Mouse (Mus musculus): ENCODE measurements at regions not wholly inside any gene's neighbourhood (a gene's known extent, or its start where the extent isn't known, plus 50 kb on each side); places are given as distances from the start of the nearest gene placed in this dataset.

DNA sequence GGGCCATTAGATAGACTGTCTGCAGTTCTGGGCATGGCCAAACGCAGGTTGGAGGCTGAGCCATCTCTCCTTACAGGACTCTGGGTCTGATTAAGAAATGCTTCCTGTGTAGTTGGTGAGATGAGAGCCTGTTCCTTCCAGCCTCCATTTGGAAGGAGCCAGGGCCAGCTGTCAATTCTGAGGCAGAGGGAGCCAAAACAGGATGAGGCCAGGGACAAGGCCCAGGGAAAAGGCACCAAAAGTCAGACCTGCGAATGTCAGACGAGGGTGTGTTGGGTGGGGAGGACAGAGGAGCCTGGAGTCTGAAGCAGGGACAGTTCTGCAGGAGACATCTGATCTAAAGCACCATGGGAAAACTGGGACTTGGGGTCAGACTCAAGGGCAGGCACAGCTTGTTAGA lies 335.9 kb upstream of the Trpc7 start:
- Histone ChIP-seq H3K27ac (no peak overlapping the region), H3K36me3 (no peaks in the 10 kb centered on the region), H3K4me3 (no peak overlapping the region), H3K9me3 (replicated peaks) (no peaks in the 10 kb centered on the region), H3K27me3 (ENCODE audit: low read depth, poor library complexity, severe bottlenecking) (peaks cover 4% of the 10 kb centered on the region; the same call in 1 of the 2 replicates), H3K4me1 (peaks cover 8% of the 10 kb centered on the region)
- WGBS: 58% methylated on average over 3 of the region's 3 CpGs
- DNase-seq (ENCODE audit: low spot score): no peak

DNA sequence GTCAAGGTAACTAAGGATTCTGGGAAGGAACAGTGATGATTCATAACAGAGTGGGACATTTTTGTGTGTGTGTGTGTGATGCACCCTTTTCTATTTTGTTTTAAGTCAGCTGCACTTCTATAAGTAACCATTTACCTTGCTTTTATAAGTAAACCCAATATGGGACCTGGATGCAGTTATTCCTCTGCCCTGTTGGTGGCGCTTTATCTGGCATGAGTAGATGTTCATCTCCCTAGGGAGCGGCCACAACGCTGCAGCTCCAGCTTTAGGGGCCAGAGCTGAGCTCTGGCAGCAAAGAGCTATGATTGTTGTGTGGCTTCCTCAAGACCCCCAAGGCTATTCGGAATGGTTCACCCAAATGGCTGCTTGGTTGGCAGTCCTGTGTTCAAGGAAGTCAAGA lies 334.5 kb upstream of the Trpc7 start:
- Histone ChIP-seq H3K27ac (no peak overlapping the region), H3K4me1 (peaks cover 6% of the 10 kb centered on the region), H3K4me3 (no peak overlapping the region), H3K27me3 (ENCODE audit: low read depth, poor library complexity, severe bottlenecking) (peaks cover 4% of the 10 kb centered on the region; the same call in 1 of the 2 replicates), H3K36me3 (no peaks in the 10 kb centered on the region), H3K9me3 (replicated peaks) (no peaks in the 10 kb centered on the region)
- 59% methylated on average over 4 of the region's 4 CpGs for WGBS
- DNase-seq (ENCODE audit: low spot score): no peak

DNA sequence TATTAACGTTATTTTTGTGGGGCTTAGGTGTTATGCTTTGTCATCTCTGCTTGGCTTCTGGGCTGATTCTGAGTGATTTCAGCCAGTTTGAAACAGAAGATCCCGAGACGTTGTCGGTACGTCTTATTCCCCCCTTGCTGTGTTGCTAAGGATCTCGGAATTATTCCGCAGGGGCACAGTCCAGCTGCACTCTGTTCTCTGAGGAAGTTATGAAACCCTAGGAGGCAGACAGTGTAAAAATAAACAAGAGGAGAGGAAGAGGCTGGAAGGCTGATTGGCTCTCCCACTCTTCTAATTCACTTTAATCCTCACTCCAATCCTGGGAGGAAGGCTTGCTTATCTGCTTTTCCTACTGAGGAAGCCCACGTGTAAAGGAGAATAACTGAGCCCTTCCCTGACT lies 325.3 kb upstream of the Trpc7 start:
- H3K36me3 ChIP-seq: no peaks in the 10 kb centered on the region
- DNase-seq (ENCODE audit: low spot score): no peak
- H3K27me3 ChIP-seq (ENCODE audit: low read depth, poor library complexity, severe bottlenecking): no peaks in the 10 kb centered on the region
- 84% methylated on average over 8 of the region's 8 CpGs for WGBS
- H3K4me1 ChIP-seq: no peaks in the 10 kb centered on the region
- no peaks in the 10 kb centered on the region for H3K9me3 ChIP-seq (replicated peaks)
- H3K27ac ChIP-seq: no peak overlapping the region
- H3K4me3 ChIP-seq: no peak overlapping the region

- no peaks in the 10 kb centered on the region for H3K4me1 ChIP-seq
- no peaks in the 10 kb centered on the region for H3K9me3 ChIP-seq (replicated peaks)
- H3K27ac ChIP-seq: no peak overlapping the region
- 35% methylated on average over 7 of the region's 7 CpGs for WGBS
- H3K36me3 ChIP-seq: no peaks in the 10 kb centered on the region
- DNase-seq (ENCODE audit: low spot score): no peak
- no peaks in the 10 kb centered on the region for H3K27me3 ChIP-seq (ENCODE audit: low read depth, poor library complexity, severe bottlenecking)
- H3K4me3 ChIP-seq: no peak overlapping the region
These were observed 320.4 kb upstream of the Trpc7 start for GRCm38 (mm10) chr13:57216161-57216560.

GRCm38 (mm10) chr13:57212251-57212650 lies 316.5 kb upstream of the Trpc7 start:
- Histone ChIP-seq H3K9me3 (replicated peaks) (no peaks in the 10 kb centered on the region), H3K36me3 (no peaks in the 10 kb centered on the region), H3K27me3 (ENCODE audit: low read depth, poor library complexity, severe bottlenecking) (no peaks in the 10 kb centered on the region), H3K27ac (no peak overlapping the region), H3K4me3 (no peak overlapping the region), H3K4me1 (no peaks in the 10 kb centered on the region)
- DNase-seq (ENCODE audit: low spot score): no peak
- WGBS: 87% methylated on average over 1 of the region's 1 CpGs

DNA sequence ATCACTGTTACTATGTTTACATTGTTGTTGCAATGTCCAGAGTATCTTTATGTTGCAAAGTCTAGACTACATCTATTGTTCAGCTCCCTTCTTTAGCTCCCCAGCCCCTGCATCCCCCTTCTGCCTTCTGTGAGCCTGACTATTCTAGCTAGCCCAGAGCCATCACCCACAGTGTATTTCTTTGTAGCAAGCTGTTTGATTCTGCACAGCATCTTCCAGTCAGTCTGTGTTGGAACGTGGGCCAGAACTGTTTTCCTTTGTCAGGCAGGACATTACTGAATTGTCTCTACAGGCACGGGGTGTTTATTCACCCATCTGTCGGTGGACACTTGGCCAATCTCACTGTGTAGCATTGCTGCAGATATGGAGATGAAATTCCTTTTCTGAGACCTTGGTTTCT lies 295.4 kb upstream of the Trpc7 start:
- H3K36me3 ChIP-seq: no peaks in the 10 kb centered on the region
- 83% methylated on average over 3 of the region's 3 CpGs for WGBS
- H3K27me3 ChIP-seq (ENCODE audit: low read depth, poor library complexity, severe bottlenecking): no peaks in the 10 kb centered on the region
- H3K9me3 ChIP-seq (replicated peaks): no peaks in the 10 kb centered on the region
- H3K4me3 ChIP-seq: no peak overlapping the region
- no peak overlapping the region for H3K27ac ChIP-seq
- H3K4me1 ChIP-seq: no peaks in the 10 kb centered on the region
- DNase-seq (ENCODE audit: low spot score): no peak

- Histone ChIP-seq H3K4me3 (no peak overlapping the region), H3K36me3 (no peaks in the 10 kb centered on the region), H3K4me1 (no peaks in the 10 kb centered on the region), H3K27ac (no peak overlapping the region), H3K9me3 (replicated peaks) (no peaks in the 10 kb centered on the region), H3K27me3 (ENCODE audit: low read depth, poor library complexity, severe bottlenecking) (no peaks in the 10 kb centered on the region)
- 65% methylated on average over 3 of the region's 3 CpGs for WGBS
- DNase-seq (ENCODE audit: low spot score): no peak
These were observed 293.5 kb upstream of the Trpc7 start for GRCm38 (mm10) chr13:57189246-57189645.

GRCm38 (mm10) chr13:57186168-57186567 lies 290.4 kb upstream of the Trpc7 start:
- H3K4me1 ChIP-seq: no peaks in the 10 kb centered on the region
- H3K4me3 ChIP-seq: no peak overlapping the region
- no peak for DNase-seq (ENCODE audit: low spot score)
- 90% methylated on average over 2 of the region's 2 CpGs for WGBS
- no peaks in the 10 kb centered on the region for H3K36me3 ChIP-seq
- no peak overlapping the region for H3K27ac ChIP-seq
- H3K9me3 ChIP-seq (replicated peaks): no peaks in the 10 kb centered on the region
- no peaks in the 10 kb centered on the region for H3K27me3 ChIP-seq (ENCODE audit: low read depth, poor library complexity, severe bottlenecking)

GRCm38 (mm10) chr13:57170180-57170579 lies 274.4 kb upstream of the Trpc7 start:
- WGBS: 88% methylated on average over 3 of the region's 3 CpGs
- Histone ChIP-seq H3K4me1 (no peaks in the 10 kb centered on the region), H3K27ac (no peak overlapping the region), H3K27me3 (ENCODE audit: low read depth, poor library complexity, severe bottlenecking) (no peaks in the 10 kb centered on the region), H3K9me3 (replicated peaks) (no peaks in the 10 kb centered on the region), H3K36me3 (no peaks in the 10 kb centered on the region), H3K4me3 (no peak overlapping the region)
- DNase-seq (ENCODE audit: low spot score): no peak

DNA sequence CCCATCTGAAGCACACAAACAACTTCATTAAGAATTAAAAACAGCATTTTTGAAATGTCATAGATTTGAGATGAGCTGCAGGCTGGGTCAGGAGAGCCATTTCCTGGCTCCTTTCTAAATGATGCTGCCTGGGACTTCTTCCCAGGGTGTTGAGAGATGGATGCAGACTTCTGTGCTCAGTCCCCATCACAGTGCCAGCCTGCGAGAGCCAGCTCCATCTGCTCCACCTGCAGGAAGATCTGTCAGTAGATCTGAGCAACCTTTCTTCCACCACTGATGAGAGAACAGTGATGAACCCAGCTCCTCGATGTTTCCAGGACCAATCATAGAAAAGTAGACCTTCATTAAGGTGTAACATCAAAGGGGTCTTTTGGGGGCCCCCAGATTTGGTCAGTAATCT lies 273.8 kb upstream of the Trpc7 start:
- Histone ChIP-seq H3K27ac (no peak overlapping the region), H3K4me3 (no peak overlapping the region), H3K4me1 (no peaks in the 10 kb centered on the region), H3K9me3 (replicated peaks) (no peaks in the 10 kb centered on the region), H3K27me3 (ENCODE audit: low read depth, poor library complexity, severe bottlenecking) (no peaks in the 10 kb centered on the region), H3K36me3 (no peaks in the 10 kb centered on the region)
- no peak for DNase-seq (ENCODE audit: low spot score)
- 89% methylated on average over 2 of the region's 2 CpGs for WGBS

DNA sequence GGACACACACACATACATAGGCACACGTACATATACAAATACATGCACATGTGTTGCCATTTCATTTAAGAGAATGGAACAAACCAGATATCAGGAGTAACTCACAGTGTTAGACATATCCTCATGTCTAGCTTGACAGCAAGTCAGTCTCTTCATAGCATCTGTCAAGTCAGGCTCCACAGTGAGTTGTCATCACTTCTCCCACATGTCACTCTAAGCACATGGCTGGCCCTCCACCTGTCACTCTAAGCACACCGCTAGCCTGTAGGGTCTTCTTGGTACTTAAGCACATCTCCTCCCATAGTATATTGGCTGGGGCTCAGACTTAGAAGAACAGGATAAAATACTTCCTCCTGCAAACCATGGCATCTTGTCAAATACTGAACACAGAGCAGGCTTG lies 269.6 kb upstream of the Trpc7 start:
- Histone ChIP-seq H3K4me3 (no peak overlapping the region), H3K27ac (no peak overlapping the region), H3K36me3 (no peaks in the 10 kb centered on the region), H3K4me1 (no peaks in the 10 kb centered on the region), H3K9me3 (replicated peaks) (no peaks in the 10 kb centered on the region), H3K27me3 (ENCODE audit: low read depth, poor library complexity, severe bottlenecking) (no peaks in the 10 kb centered on the region)
- no peak for DNase-seq (ENCODE audit: low spot score)
- WGBS: 98% methylated on average over 2 of the region's 2 CpGs

GRCm38 (mm10) chr13:57152787-57153186 lies 257.0 kb upstream of the Trpc7 start:
- Histone ChIP-seq H3K27me3 (ENCODE audit: low read depth, poor library complexity, severe bottlenecking) (no peaks in the 10 kb centered on the region), H3K9me3 (replicated peaks) (no peaks in the 10 kb centered on the region), H3K4me3 (no peak overlapping the region), H3K27ac (peak overlapping the region; percentile 36; the same call in 1 of the 2 replicates), H3K4me1 (peaks cover 16% of the 10 kb centered on the region), H3K36me3 (no peaks in the 10 kb centered on the region)
- WGBS: 71% methylated on average over 5 of the region's 5 CpGs
- DNase-seq (ENCODE audit: low spot score): no peak

DNA sequence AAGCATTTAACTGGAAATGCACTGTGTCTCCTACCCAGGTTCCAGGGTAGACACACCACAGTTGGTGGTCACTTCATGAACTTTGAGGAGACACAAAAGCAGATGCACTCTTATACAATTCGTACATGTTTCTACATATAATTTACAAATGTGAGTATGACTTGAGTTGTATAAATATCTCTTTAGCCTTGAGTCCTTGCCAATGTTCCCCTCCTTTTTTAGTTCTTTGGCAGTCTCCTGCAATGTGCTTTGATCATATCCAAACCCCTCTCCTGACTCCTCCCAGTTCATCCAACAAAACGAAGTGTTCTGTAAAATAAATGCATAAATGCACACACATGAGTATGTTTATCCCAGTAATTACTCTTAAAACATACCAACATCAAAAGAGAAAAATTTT lies 251.8 kb upstream of the Trpc7 start:
- Histone ChIP-seq H3K4me1 (peaks cover 23% of the 10 kb centered on the region), H3K4me3 (no peak overlapping the region), H3K27ac (no peak overlapping the region), H3K36me3 (no peaks in the 10 kb centered on the region), H3K27me3 (ENCODE audit: low read depth, poor library complexity, severe bottlenecking) (no peaks in the 10 kb centered on the region), H3K9me3 (replicated peaks) (no peaks in the 10 kb centered on the region)
- no peak for DNase-seq (ENCODE audit: low spot score)
- WGBS: 85% methylated on average over 2 of the region's 2 CpGs

GRCm38 (mm10) chr13:57146708-57147107 lies 250.9 kb upstream of the Trpc7 start:
- Histone ChIP-seq H3K27me3 (ENCODE audit: low read depth, poor library complexity, severe bottlenecking) (no peaks in the 10 kb centered on the region), H3K9me3 (replicated peaks) (no peaks in the 10 kb centered on the region), H3K36me3 (no peaks in the 10 kb centered on the region), H3K4me3 (no peak overlapping the region), H3K4me1 (peaks cover 28% of the 10 kb centered on the region), H3K27ac (peak overlapping the region; percentile 33; the same call in 1 of the 2 replicates)
- DNase-seq (ENCODE audit: low spot score): no peak
- WGBS: 57% methylated on average over 4 of the region's 4 CpGs
